Mouse (Mus musculus): Measurements from ENCODE around the gene Ncstn. TPM values are rescaled to one million over a fixed set of nuclear protein-coding genes. Genes with fewer than 3 reads are reported as not detected.

Ncstn gene
- polyA plus RNA-seq, 1 experiment = 94.0 TPM

DNA sequence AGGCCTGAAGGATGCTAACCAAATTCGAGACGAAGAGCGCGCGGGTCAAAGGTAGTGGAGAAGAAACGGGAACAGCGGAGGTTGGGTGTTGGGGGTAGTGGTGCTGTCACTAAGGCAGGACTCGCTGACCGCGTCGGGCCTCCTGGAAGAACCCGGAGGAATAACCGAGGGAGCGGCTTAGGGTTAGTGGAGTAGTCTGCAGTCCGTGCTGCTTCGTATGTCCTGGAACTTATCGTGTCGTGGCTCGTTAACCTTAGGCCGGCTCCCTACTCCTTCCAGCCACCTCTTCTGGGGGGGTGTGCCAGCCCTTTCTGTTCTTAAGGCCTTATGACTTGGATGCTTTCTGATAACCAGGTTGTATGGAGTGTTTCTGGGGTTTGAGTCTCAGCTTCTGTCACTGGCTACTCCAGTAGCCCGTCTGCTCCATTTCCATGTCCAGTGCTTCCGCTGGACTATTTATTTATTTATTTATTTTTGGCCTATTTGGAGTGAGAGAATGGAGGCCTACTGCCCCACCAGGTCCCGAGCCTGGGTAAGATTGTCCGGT is 377 bp upstream of the Ncstn start:
- H3K27ac ChIP-seq (ENCODE audit: insufficient read depth, low read depth, low read length) = peak overlapping the region; percentile 79
- peaks cover 11% of the 10 kb centered on the region for H3K4me1 ChIP-seq (ENCODE audit: control insufficient read depth, insufficient read depth, low read length)
- peaks cover 2% of the 10 kb centered on the region; the same call in 1 of the 2 replicates for H3K36me3 ChIP-seq (ENCODE audit: control insufficient read depth, insufficient read depth, low read length)
- no peak for DNase-seq
- H3K27me3 ChIP-seq (replicated peaks; ENCODE audit: control insufficient read depth, insufficient read depth, low read length) = no peaks in the 10 kb centered on the region
- WGBS = 1% methylated on average over 24 of the region's 24 CpGs
- peak overlapping the region; percentile 99 for H3K4me3 ChIP-seq (ENCODE audit: insufficient read depth, low read depth, low read length)
- no peak for TF ChIP-seq POLR2A (IDR thresholded peaks at IDR 0.05; ENCODE audit: low read depth, low read length)
- TF ChIP-seq CTCF (conservative IDR thresholded peaks at IDR 0.05; ENCODE audit: insufficient read depth, insufficient read length, low read depth, low read length) = no peak

- Histone ChIP-seq H3K4me3 (ENCODE audit: insufficient read depth, low read depth, low read length) (no peak overlapping the region), H3K27me3 (replicated peaks; ENCODE audit: control insufficient read depth, insufficient read depth, low read length) (no peaks in the 10 kb centered on the region), H3K4me1 (ENCODE audit: control insufficient read depth, insufficient read depth, low read length) (no peaks in the 10 kb centered on the region; the same call in 1 of the 2 replicates), H3K36me3 (ENCODE audit: control insufficient read depth, insufficient read depth, low read length) (peaks cover 3% of the 10 kb centered on the region; the same call in 1 of the 2 replicates), H3K27ac (ENCODE audit: insufficient read depth, low read depth, low read length) (no peak overlapping the region)
- DNase-seq = no peak
- TF ChIP-seq CTCF (conservative IDR thresholded peaks at IDR 0.05; ENCODE audit: insufficient read depth, insufficient read length, low read depth, low read length) (no peak), POLR2A (IDR thresholded peaks at IDR 0.05; ENCODE audit: low read depth, low read length) (no peak)
- 46% methylated on average over 5 of the region's 5 CpGs for WGBS
These were observed 4.6 kb downstream of the Ncstn start for GRCm38 (mm10) chr1:172077981-172078380.

GRCm38 (mm10) chr1:172072604-172073003 is 10.0 kb downstream of the Ncstn start:
- no peak overlapping the region for H3K4me3 ChIP-seq (ENCODE audit: insufficient read depth, low read depth, low read length)
- H3K36me3 ChIP-seq (ENCODE audit: control insufficient read depth, insufficient read depth, low read length) = peaks cover 7% of the 10 kb centered on the region
- no peak for TF ChIP-seq POLR2A (IDR thresholded peaks at IDR 0.05; ENCODE audit: low read depth, low read length)
- TF ChIP-seq CTCF (conservative IDR thresholded peaks at IDR 0.05; ENCODE audit: insufficient read depth, insufficient read length, low read depth, low read length) = no peak
- H3K4me1 ChIP-seq (ENCODE audit: control insufficient read depth, insufficient read depth, low read length) = no peaks in the 10 kb centered on the region
- DNase-seq = no peak
- H3K27me3 ChIP-seq (replicated peaks; ENCODE audit: control insufficient read depth, insufficient read depth, low read length) = no peaks in the 10 kb centered on the region
- WGBS = 96% methylated on average over 7 of the region's 7 CpGs
- H3K27ac ChIP-seq (ENCODE audit: insufficient read depth, low read depth, low read length) = no peak overlapping the region

DNA sequence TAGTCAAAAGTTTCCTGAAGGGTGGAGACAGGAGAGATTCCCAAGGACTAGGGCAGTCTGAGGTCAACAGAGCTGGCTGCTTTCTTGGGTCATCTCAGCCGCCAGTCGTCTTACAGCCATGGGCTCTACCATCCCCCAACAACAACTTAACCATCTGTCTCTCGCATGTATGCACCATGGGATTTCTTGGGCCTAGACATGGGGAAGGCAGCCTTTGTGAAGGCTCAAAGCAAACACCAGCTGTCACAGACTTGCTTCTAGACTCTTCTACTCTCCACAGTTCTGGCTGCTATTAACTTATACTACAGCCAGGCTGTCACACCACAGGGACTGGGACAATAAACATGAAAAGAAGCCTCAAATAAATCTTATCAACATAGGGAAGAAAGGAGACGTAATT is 11.0 kb downstream of the Ncstn start:
- Histone ChIP-seq H3K27ac (ENCODE audit: insufficient read depth, low read depth, low read length) (no peak overlapping the region), H3K4me1 (ENCODE audit: control insufficient read depth, insufficient read depth, low read length) (no peaks in the 10 kb centered on the region), H3K27me3 (replicated peaks; ENCODE audit: control insufficient read depth, insufficient read depth, low read length) (no peaks in the 10 kb centered on the region), H3K36me3 (ENCODE audit: control insufficient read depth, insufficient read depth, low read length) (peaks cover 7% of the 10 kb centered on the region), H3K4me3 (ENCODE audit: insufficient read depth, low read depth, low read length) (no peak overlapping the region)
- TF ChIP-seq CTCF (conservative IDR thresholded peaks at IDR 0.05; ENCODE audit: insufficient read depth, insufficient read length, low read depth, low read length) (no peak), POLR2A (IDR thresholded peaks at IDR 0.05; ENCODE audit: low read depth, low read length) (no peak)
- DNase-seq = no peak
- 62% methylated on average over 4 of the region's 4 CpGs for WGBS

DNA sequence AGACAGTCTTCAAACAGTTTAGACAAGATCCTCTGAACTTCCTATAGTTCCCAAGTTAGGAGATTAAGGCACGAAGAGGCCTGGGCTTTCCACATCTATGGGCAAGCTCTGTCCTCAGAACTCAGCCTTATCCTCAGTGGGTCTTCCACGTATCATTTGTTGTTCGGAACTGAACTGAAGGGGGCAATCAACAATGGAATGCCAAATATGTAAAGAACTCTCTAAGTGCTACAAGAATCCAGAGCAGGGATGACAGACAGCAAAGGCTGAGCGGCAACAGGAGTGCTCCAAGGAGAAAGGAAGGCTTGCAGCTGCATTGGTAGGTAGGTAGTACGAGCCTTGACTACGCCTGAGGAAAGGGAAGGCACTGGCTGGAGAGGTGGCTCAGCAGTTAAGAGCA is 12.4 kb downstream of the Ncstn start:
- peaks cover 7% of the 10 kb centered on the region for H3K36me3 ChIP-seq (ENCODE audit: control insufficient read depth, insufficient read depth, low read length)
- no peak overlapping the region for H3K4me3 ChIP-seq (ENCODE audit: insufficient read depth, low read depth, low read length)
- WGBS = 76% methylated on average over 6 of the region's 6 CpGs
- no peak for DNase-seq
- no peaks in the 10 kb centered on the region for H3K27me3 ChIP-seq (replicated peaks; ENCODE audit: control insufficient read depth, insufficient read depth, low read length)
- H3K4me1 ChIP-seq (ENCODE audit: control insufficient read depth, insufficient read depth, low read length) = no peaks in the 10 kb centered on the region
- no peak overlapping the region for H3K27ac ChIP-seq (ENCODE audit: insufficient read depth, low read depth, low read length)
- no peak for TF ChIP-seq POLR2A (IDR thresholded peaks at IDR 0.05; ENCODE audit: low read depth, low read length)
- TF ChIP-seq CTCF (conservative IDR thresholded peaks at IDR 0.05; ENCODE audit: insufficient read depth, insufficient read length, low read depth, low read length) = no peak

GRCm38 (mm10) chr1:172064613-172065141 is 17.9 kb downstream of the Ncstn start:
- no peak for DNase-seq
- H3K4me3 ChIP-seq (ENCODE audit: insufficient read depth, low read depth, low read length) = no peak overlapping the region
- TF ChIP-seq POLR2A (IDR thresholded peaks at IDR 0.05; ENCODE audit: low read depth, low read length) (no peak), CTCF (conservative IDR thresholded peaks at IDR 0.05; ENCODE audit: insufficient read depth, insufficient read length, low read depth, low read length) (no peak)
- H3K36me3 ChIP-seq (ENCODE audit: control insufficient read depth, insufficient read depth, low read length) = no peaks in the 10 kb centered on the region; the same call in 1 of the 2 replicates
- no peaks in the 10 kb centered on the region for H3K4me1 ChIP-seq (ENCODE audit: control insufficient read depth, insufficient read depth, low read length)
- H3K27ac ChIP-seq (ENCODE audit: insufficient read depth, low read depth, low read length) = no peak overlapping the region
- 80% methylated on average over 13 of the region's 13 CpGs for WGBS
- no peaks in the 10 kb centered on the region for H3K27me3 ChIP-seq (replicated peaks; ENCODE audit: control insufficient read depth, insufficient read depth, low read length)

- no peak for TF ChIP-seq POLR2A (IDR thresholded peaks at IDR 0.05; ENCODE audit: low read depth, low read length)
- Histone ChIP-seq H3K36me3 (ENCODE audit: control insufficient read depth, insufficient read depth, low read length) (no peaks in the 10 kb centered on the region), H3K4me1 (ENCODE audit: control insufficient read depth, insufficient read depth, low read length) (no peaks in the 10 kb centered on the region), H3K27me3 (replicated peaks; ENCODE audit: control insufficient read depth, insufficient read depth, low read length) (no peaks in the 10 kb centered on the region), H3K27ac (ENCODE audit: insufficient read depth, low read depth, low read length) (no peak overlapping the region), H3K4me3 (ENCODE audit: insufficient read depth, low read depth, low read length) (no peak overlapping the region)
- 39% methylated on average over 4 of the region's 4 CpGs for WGBS
- DNase-seq = no peak
These were observed 19.1 kb downstream of the Ncstn start for GRCm38 (mm10) chr1:172063291-172064023.
